Mouse (Mus musculus) liver, embryonic 12.5 days (tissue): Measurements from ENCODE around the gene Syngr3. TPM values are rescaled to one million over a fixed set of nuclear protein-coding genes. Genes with fewer than 3 reads are reported as not detected.
A peak's percentile ranks its signal among the peaks of the same experiment; 100 is the strongest.

Experiments
- ATAC-seq: fragments of 200-750 bp; cut with Nextera tagmentation; 2 replicates; pipeline ENCODE4 v1.8.0; 2017; ENCODE audit warnings: moderate number of reproducible peaks, mild to moderate bottlenecking, moderate library complexity
- H3K27ac ChIP-seq: fragments of 300-500 bp; sonication (generic); 2 replicates; pipeline ENCODE4 v1.5.1; 2016; ENCODE audit warnings: mild to moderate bottlenecking
- H3K27me3 ChIP-seq: fragments of 300-500 bp; sonication (generic); replicated peaks from 2 replicates; pipeline ENCODE4 v1.6.1; 2016; ENCODE audit warnings: mild to moderate bottlenecking, moderate library complexity
- H3K36me3 ChIP-seq: fragments of 300-500 bp; sonication (generic); 2 replicates; pipeline ENCODE4 v1.6.1; 2016; ENCODE audit warnings: mild to moderate bottlenecking, moderate library complexity
- H3K4me1 ChIP-seq: fragments of 300-500 bp; sonication (generic); 2 replicates; pipeline ENCODE4 v1.6.1; 2016
- H3K4me2 ChIP-seq: fragments of 300-500 bp; sonication (generic); 2 replicates; pipeline ENCODE4 v1.6.1; 2016; ENCODE audit warnings: mild to moderate bottlenecking, moderate library complexity
- H3K4me3 ChIP-seq: fragments of 300-500 bp; sonication (generic); 2 replicates; pipeline ENCODE4 v1.5.1; 2016; ENCODE audit warnings: mild to moderate bottlenecking, moderate library complexity
- H3K9ac ChIP-seq: fragments of 300-500 bp; sonication (generic); 2 replicates; pipeline ENCODE4 v1.6.1; 2016; ENCODE audit warnings: mild to moderate bottlenecking, moderate library complexity
- H3K9me3 ChIP-seq: fragments of 300-500 bp; sonication (generic); replicated peaks from 2 replicates; pipeline ENCODE4 v1.6.1; 2016; ENCODE audit warnings: mild to moderate bottlenecking, moderate library complexity
- WGBS: fragments of 180-500 bp; shearing (Covaris S2); methylation state at CpG from one replicate; pipeline ENCODE4 v1.1.7; 2016; ENCODE audit not compliant: insufficient replicate concordance; 5-methylcytosine and 5-hydroxymethylcytosine counted together
- polyA plus RNA-seq: library from polyadenylated mRNA; unstranded; fragments of >200 nt; fragmentation: Nextera tagmentation; extraction: Ambion mirVana; gene quantifications from 2 replicates; pipeline ENCODE4 v1.2.1, GENCODE M21; 2016

Gene Syngr3
- polyA plus RNA-seq, 1 experiment from 2014 or later: 0.27 TPM

- Histone ChIP-seq H3K4me3 (peak within 1 kb of the TSS; percentile 92), H3K9ac (peak within 1 kb of the TSS; percentile 93), H3K4me1 (peaks cover 33% of the 10 kb centered on the region), H3K27ac (peak within 1 kb of the TSS; percentile 85), H3K27me3 (no peaks in the 10 kb centered on the region), H3K36me3 (peaks cover 59% of the 10 kb centered on the region), H3K9me3 (no peaks in the 10 kb centered on the region), H3K4me2 (peak within 1 kb of the TSS; percentile 80)
- no peak for ATAC-seq
- WGBS: 67% methylated on average over 4 of the region's 4 CpGs
Observed at GRCm38 (mm10) chr17:24717943-24718342, 28.2 kb upstream of the Syngr3 start, which contains the start of the genes Rnf151 and Rps2. TSS of gene Rnf151 (minus strand) at chr17:24718063. TSS of gene Rps2 (plus strand) at chr17:24718116.

GRCm38 (mm10) chr17:24716166-24716682, 26.5 kb upstream of the Syngr3 start:
- no peaks in the 10 kb centered on the region for H3K27me3 ChIP-seq
- H3K4me1 ChIP-seq: peaks cover 16% of the 10 kb centered on the region
- H3K9me3 ChIP-seq: no peaks in the 10 kb centered on the region
- no peak overlapping the region for H3K27ac ChIP-seq
- H3K36me3 ChIP-seq: peaks cover 44% of the 10 kb centered on the region
- no peak for ATAC-seq
- WGBS: 92% methylated on average over 15 of the region's 15 CpGs
- no peak overlapping the region for H3K4me3 ChIP-seq
- no peak overlapping the region for H3K9ac ChIP-seq
- no peak overlapping the region for H3K4me2 ChIP-seq

GRCm38 (mm10) chr17:24715556-24715955, 25.8 kb upstream of the Syngr3 start:
- H3K9ac ChIP-seq: no peak overlapping the region
- no peak overlapping the region for H3K4me2 ChIP-seq
- H3K27me3 ChIP-seq: no peaks in the 10 kb centered on the region
- no peaks in the 10 kb centered on the region for H3K9me3 ChIP-seq
- no peak overlapping the region for H3K4me3 ChIP-seq
- ATAC-seq: no peak
- peaks cover 39% of the 10 kb centered on the region for H3K36me3 ChIP-seq
- peaks cover 15% of the 10 kb centered on the region for H3K4me1 ChIP-seq
- no peak overlapping the region for H3K27ac ChIP-seq
- 84% methylated on average over 6 of the region's 6 CpGs for WGBS

DNA sequence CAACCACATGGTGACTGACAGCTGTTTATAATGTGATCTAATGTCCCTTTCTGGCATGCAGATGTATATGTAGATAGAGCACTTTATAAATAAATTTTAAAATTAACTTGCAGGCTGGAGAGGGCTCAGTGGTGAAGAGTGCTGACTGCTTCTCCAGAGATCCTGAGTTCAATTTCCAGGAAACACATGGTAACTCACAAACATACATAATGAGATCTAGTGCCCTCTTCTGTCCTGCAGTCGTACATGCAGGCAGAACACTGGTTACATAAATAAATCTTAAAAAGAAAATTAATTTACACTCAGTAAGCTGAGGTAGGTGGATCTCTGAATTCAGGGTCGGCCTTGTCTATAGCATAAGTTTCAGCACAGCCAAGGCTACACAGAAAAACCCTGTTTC, 18.9 kb upstream of the Syngr3 start:
- no peak for ATAC-seq
- Histone ChIP-seq H3K9ac (peak overlapping the region; percentile 77; the same call in 1 of the 2 replicates), H3K4me3 (peak overlapping the region; percentile 74), H3K4me2 (peak overlapping the region; percentile 83), H3K27me3 (no peaks in the 10 kb centered on the region), H3K36me3 (peaks cover 23% of the 10 kb centered on the region), H3K27ac (peak overlapping the region; percentile 85; the same call in 1 of the 2 replicates), H3K4me1 (peaks cover 36% of the 10 kb centered on the region), H3K9me3 (no peaks in the 10 kb centered on the region)
- 17% methylated on average over 2 of the region's 2 CpGs for WGBS

DNA sequence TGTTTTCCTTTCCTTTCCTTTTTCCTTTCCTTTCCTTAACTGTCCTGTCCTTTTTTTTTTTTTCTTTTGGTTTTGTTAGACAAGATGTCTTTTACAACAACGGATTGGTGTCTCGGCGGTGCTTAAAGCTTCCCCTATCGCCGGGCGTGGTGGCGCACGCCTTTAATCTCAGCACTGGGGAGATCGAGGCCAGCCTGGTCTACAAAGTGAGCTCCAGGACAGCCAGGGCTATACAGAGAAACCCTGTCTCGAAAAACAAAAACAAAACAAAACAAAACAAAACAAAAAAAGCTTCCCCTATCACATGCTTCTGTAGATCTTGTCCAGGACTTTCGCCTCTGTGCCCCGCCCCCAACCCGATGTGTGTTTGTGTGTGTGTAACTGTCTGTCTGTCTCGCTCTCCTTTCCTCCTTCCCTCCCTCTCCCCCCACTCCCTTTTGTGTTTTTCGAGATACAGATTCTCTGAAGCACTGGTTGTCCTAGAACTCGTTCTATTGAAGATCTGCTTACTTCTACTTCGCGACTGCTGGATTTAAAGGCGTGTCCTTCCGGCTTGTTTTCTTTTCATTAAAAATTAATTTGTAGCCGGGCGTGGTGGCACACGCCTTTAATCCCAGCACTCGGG, 18.2 kb upstream of the Syngr3 start:
- H3K9me3 ChIP-seq: no peaks in the 10 kb centered on the region
- peaks cover 36% of the 10 kb centered on the region for H3K4me1 ChIP-seq
- H3K9ac ChIP-seq: peak overlapping the region; percentile 77
- H3K4me3 ChIP-seq: peak overlapping the region; percentile 74
- H3K27me3 ChIP-seq: no peaks in the 10 kb centered on the region
- H3K36me3 ChIP-seq: peaks cover 30% of the 10 kb centered on the region
- H3K27ac ChIP-seq: peak overlapping the region; percentile 85
- WGBS: 3% methylated on average over 24 of the region's 24 CpGs
- H3K4me2 ChIP-seq: peak overlapping the region; percentile 83
- ATAC-seq: peak; percentile 65; the same call in 1 of the 2 replicates

GRCm38 (mm10) chr17:24706982-24707800, 17.4 kb upstream of the Syngr3 start, which contains the start of gene Tbl3:
TSS of gene Tbl3 (minus strand) at chr17:24707660.
- Histone ChIP-seq H3K27me3 (no peaks in the 10 kb centered on the region), H3K9me3 (no peaks in the 10 kb centered on the region), H3K9ac (peak within 1 kb of the TSS; percentile 77), H3K4me1 (peaks cover 36% of the 10 kb centered on the region), H3K4me3 (peak within 1 kb of the TSS; percentile 74), H3K27ac (peak within 1 kb of the TSS; percentile 85), H3K36me3 (peaks cover 37% of the 10 kb centered on the region), H3K4me2 (peak within 1 kb of the TSS; percentile 83)
- ATAC-seq: peak; percentile 82
- 1% methylated on average over 32 of the region's 32 CpGs for WGBS

DNA sequence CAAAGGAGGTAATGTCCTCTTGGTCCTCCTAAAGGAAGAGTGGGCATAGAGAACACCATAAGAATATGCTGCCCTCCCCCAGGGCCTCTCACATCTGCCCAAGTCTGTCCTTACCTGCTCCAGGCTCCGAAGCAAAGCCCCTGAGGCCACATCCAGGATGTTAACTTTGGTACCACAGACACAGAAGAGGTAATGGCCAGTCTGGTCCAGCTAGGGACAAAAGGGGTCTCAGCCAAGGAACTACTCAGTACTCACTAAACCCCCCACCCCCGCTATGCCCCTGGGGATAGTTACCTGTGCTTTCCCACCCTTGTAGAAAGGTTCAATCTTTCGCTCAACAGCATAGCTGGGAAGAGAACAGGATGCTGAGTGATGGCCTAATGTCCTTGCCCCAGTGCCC, 16.1 kb upstream of the Syngr3 start:
- Histone ChIP-seq H3K9ac (peak overlapping the region; percentile 77), H3K27ac (no peak overlapping the region), H3K9me3 (no peaks in the 10 kb centered on the region), H3K36me3 (peaks cover 50% of the 10 kb centered on the region), H3K27me3 (no peaks in the 10 kb centered on the region), H3K4me3 (peak overlapping the region; percentile 74; the same call in 1 of the 2 replicates), H3K4me1 (peaks cover 36% of the 10 kb centered on the region), H3K4me2 (peak overlapping the region; percentile 83)
- 87% methylated on average over 3 of the region's 3 CpGs for WGBS
- ATAC-seq: no peak

DNA sequence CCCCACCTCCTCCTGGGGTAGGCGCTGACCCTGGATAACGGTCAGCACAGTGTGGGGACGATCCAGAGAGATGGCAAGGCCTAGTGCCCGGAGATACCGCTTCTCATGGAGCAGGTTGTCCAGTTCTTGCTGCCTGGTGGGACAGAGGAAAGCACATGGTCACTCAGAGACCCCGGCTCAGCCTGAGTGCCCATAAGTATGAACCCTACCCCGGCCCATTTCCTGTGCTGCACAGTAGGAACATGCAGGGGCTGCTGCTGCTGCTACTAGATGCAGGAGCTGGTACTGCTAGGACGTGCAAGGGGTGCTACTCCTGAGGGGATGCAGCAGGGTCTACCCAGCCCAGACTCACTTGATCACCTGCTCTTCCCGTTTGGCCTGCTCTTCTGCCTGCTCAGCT, 11.5 kb upstream of the Syngr3 start:
- H3K27me3 ChIP-seq: 0 out of 2 replicates have a peak, but pooled peaks cover 7% of the 10 kb centered on the region
- H3K27ac ChIP-seq: no peak overlapping the region
- H3K9me3 ChIP-seq: no peaks in the 10 kb centered on the region
- no peak for ATAC-seq
- H3K9ac ChIP-seq: no peak overlapping the region
- no peak overlapping the region for H3K4me2 ChIP-seq
- 88% methylated on average over 9 of the region's 9 CpGs for WGBS
- H3K36me3 ChIP-seq: peaks cover 66% of the 10 kb centered on the region
- peaks cover 32% of the 10 kb centered on the region for H3K4me1 ChIP-seq
- H3K4me3 ChIP-seq: no peak overlapping the region

DNA sequence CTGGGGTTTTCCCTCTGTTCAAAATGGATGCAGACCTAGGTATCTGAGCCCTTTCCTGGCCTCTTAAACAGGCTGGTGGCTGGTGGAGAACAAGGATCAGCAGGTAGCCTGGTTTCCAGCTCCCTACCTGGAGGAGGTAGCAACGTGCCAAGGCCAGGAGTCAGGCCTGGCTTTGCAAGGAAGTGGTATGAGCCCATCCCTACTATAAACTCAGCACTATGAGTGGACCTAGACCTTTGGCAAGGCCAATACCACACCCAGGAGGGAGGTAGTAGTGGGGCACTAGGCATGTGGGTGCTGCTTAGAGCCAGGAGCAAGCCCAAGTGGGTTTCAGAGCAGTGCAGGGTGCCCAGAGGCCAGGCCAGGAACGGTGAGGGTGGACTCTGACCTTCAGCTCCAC, 9.7 kb upstream of the Syngr3 start:
- Histone ChIP-seq H3K9me3 (no peaks in the 10 kb centered on the region), H3K27me3 (0 out of 2 replicates have a peak, but pooled peaks cover 7% of the 10 kb centered on the region), H3K9ac (no peak overlapping the region), H3K27ac (no peak overlapping the region), H3K4me3 (no peak overlapping the region), H3K4me2 (no peak overlapping the region), H3K4me1 (peaks cover 31% of the 10 kb centered on the region), H3K36me3 (peaks cover 51% of the 10 kb centered on the region)
- ATAC-seq: no peak
- WGBS: 58% methylated on average over 2 of the region's 2 CpGs

DNA sequence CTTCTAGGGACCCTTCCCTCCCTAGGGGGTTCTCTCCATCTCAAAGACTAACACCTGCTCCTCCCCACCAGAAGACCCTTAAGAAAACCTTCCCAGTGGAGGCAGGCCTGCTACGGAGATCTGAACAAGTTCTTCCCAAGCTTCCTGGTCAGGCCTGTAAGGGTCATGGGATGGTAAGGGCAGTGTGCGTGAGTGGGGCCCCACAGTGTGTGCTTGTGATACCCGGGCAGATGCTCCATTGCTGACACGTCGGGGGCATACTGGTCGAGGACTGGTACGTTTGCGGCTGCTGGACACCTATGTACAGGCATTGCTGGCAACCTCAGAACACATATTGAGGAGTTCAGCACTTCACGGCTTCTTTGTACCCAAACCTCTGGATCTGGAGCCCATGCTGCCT, 9.0 kb upstream of the Syngr3 start:
- 73% methylated on average over 9 of the region's 9 CpGs for WGBS

GRCm38 (mm10) chr17:24697985-24698384, 8.2 kb upstream of the Syngr3 start:
- 22% methylated on average over 5 of the region's 5 CpGs for whole genome bisulfite sequencing
- no peak for ATAC-seq
- H3K27me3 ChIP-seq: 0 out of 2 replicates have a peak, but pooled peaks cover 10% of the 10 kb centered on the region
- peaks cover 48% of the 10 kb centered on the region for H3K36me3 ChIP-seq
- no peak overlapping the region for H3K4me3 ChIP-seq
- no peak overlapping the region for H3K27ac ChIP-seq
- H3K4me1 ChIP-seq: peaks cover 35% of the 10 kb centered on the region
- no peaks in the 10 kb centered on the region for H3K9me3 ChIP-seq
- no peak overlapping the region for H3K4me2 ChIP-seq
- no peak overlapping the region for H3K9ac ChIP-seq

More for the DNA sequence above, 9.0 kb upstream of the Syngr3 start:
- Histone ChIP-seq H3K27me3 (0 out of 2 replicates have a peak, but pooled peaks cover 7% of the 10 kb centered on the region), H3K4me1 (peaks cover 35% of the 10 kb centered on the region), H3K4me2 (no peak overlapping the region), H3K4me3 (no peak overlapping the region), H3K27ac (no peak overlapping the region), H3K9ac (no peak overlapping the region), H3K36me3 (peaks cover 49% of the 10 kb centered on the region), H3K9me3 (no peaks in the 10 kb centered on the region)
- ATAC-seq: no peak
